In genomic region chr4:84507551-84507950, GRCm38 (mm10) we compare ENCODE assay signal across 31 mouse cellular contexts.
"Had no signal": no experiment of that assay in that cellular context is flagged by ENCODE, and none has a peak within 500 bp of the region (broad histone marks: within the 10 kb centered on the region; RNA-seq: fewer than 3 reads in every experiment).

No protein-coding gene starts in this region.

- H3K9me3 ChIP-seq: heart, embryonic 10.5 days; heart, embryonic 12.5 days; heart, embryonic 13.5 days; heart, embryonic 15.5 days; hindbrain, embryonic 10.5 days; hindbrain, embryonic 12.5 days; hindbrain, embryonic 13.5 days; hindbrain, embryonic 15.5 days; intestine, embryonic 15.5 days; kidney, embryonic 15.5 days had no signal

- H3K4me1 ChIP-seq: heart, embryonic 10.5 days; heart, embryonic 12.5 days; heart, embryonic 13.5 days; heart, embryonic 15.5 days; intestine, embryonic 15.5 days; kidney, embryonic 15.5 days had no signal

- DNase-seq: heart, adult 2 months; heart, postnatal 10 days; heart, postnatal 14 days; heart, postnatal 36 days; heart, postnatal 4 days; kidney, adult 11 months; kidney, adult 18-20 months; kidney, postnatal 10 days; kidney, postnatal 4 days; layer of hippocampus, adult 9-11 months; layer of hippocampus, postnatal 36 days had no signal

- H3K9ac ChIP-seq: heart, embryonic 12.5 days; heart, embryonic 13.5 days; heart, embryonic 15.5 days; hindbrain, embryonic 12.5 days; hindbrain, embryonic 13.5 days; hindbrain, embryonic 14.5 days; hindbrain, embryonic 15.5 days; intestine, embryonic 15.5 days; kidney, embryonic 15.5 days had no signal

- H3K27me3 ChIP-seq: heart, embryonic 12.5 days; heart, embryonic 13.5 days; heart, embryonic 15.5 days; hindbrain, embryonic 12.5 days; hindbrain, embryonic 13.5 days; hindbrain, embryonic 15.5 days; intestine, embryonic 15.5 days; kidney, embryonic 15.5 days had no signal

- H3K27ac ChIP-seq: heart, adult 2 months; heart, embryonic 10.5 days; heart, embryonic 13.5 days; heart, embryonic 15.5 days; hindbrain, embryonic 10.5 days; hindbrain, embryonic 12.5 days; hindbrain, embryonic 13.5 days; hindbrain, embryonic 14.5 days; hindbrain, embryonic 15.5 days; hindbrain, postnatal 0 days; intestine, embryonic 15.5 days; kidney, embryonic 15.5 days; kidney, postnatal 0 days; layer of hippocampus, adult 2 months; left cerebral cortex, adult 2 months had no signal

- ATAC-seq: hindbrain, embryonic 16.5 days; hindbrain, postnatal 0 days; inflammation-experienced regulatory T-cells, adult 6 months; intestine, embryonic 15.5 days; intestine, embryonic 16.5 days; intestine, postnatal 0 days had no signal

- H3K4me2 ChIP-seq: heart, embryonic 11.5 days; heart, embryonic 12.5 days; heart, embryonic 13.5 days; heart, embryonic 15.5 days; hindbrain, embryonic 12.5 days; hindbrain, embryonic 13.5 days; hindbrain, embryonic 14.5 days; hindbrain, embryonic 15.5 days; intestine, embryonic 15.5 days; kidney, embryonic 15.5 days had no signal

- H3K4me3 ChIP-seq: heart, adult 2 months; heart, embryonic 10.5 days; heart, embryonic 12.5 days; heart, embryonic 13.5 days; heart, embryonic 15.5 days; hindbrain, embryonic 10.5 days; hindbrain, embryonic 12.5 days; hindbrain, embryonic 13.5 days; hindbrain, embryonic 15.5 days; intestine, embryonic 15.5 days; kidney, embryonic 15.5 days; layer of hippocampus, adult 2 months; left cerebral cortex, adult 2 months had no signal

- H3K36me3 ChIP-seq: heart, embryonic 10.5 days; heart, embryonic 12.5 days; heart, embryonic 13.5 days; heart, embryonic 15.5 days; hindbrain, embryonic 10.5 days; hindbrain, embryonic 12.5 days; hindbrain, embryonic 13.5 days; hindbrain, embryonic 15.5 days; intestine, embryonic 15.5 days; kidney, embryonic 15.5 days had no signal
